Comparison of ENCODE assay signal across 10 mouse cellular contexts in the genomic region with DNA sequence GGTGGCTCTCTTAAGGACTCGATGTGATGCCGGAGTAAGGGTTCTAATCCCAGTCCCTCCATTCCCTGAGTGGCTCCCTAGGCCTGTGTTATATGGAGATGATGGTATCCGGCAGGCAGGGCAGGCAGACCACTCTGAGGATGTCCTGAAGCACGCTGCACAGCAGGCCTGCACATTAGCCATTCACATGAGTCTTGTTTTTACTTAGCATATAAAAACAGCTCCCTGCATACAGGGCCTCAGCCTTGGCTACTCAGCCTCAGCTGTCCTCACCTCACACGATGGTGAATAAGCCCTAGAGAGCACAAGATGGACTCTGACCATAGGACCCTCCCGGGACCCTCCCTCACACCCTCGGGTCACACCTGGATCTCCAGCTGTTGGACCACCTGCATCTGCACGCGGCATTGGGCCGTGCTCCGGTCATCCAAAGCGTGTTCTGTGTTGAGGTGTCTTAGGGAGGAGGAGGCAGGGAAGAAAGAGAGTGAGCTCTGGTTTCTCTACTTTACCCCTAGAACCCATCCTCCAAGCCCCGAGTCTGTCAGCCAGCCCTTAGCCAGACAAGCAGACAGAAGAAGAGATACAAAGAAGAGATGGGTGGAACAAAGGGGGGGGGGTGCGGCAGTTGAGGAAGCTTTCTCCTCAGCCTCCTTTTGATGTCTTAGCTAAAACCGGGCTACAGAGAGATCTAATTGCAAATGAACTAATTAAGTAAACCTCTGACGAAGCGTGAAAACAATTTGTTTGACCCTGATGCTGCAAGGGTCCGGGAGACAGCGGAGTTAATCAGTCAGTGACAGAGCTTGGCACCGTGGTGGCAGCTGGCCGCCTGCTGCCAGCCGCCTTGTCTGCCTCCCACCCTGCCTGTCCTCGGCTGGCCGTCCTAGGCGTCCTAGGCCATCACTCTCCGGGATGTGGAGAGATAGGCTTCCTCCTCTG. TPM values are rescaled to one million over a fixed set of nuclear protein-coding genes. Genes with fewer than 3 reads are reported as not detected.
DNase-seq lines count a peak whose midpoint lies in the region; ATAC-seq lines count a peak whose summit lies in the region.
"Had no signal": no experiment of that assay in that cellular context is flagged by ENCODE, and none has a peak within 500 bp of the region (broad histone marks: within the 10 kb centered on the region; RNA-seq: fewer than 3 reads in every experiment).

No protein-coding gene starts in this region.

- H3K27me3 ChIP-seq in heart, embryonic 10.5 days (ENCODE audit: insufficient read depth, poor library complexity, severe bottlenecking), result 0 out of 2 replicates have a peak, but pooled peaks cover 7% of the 10 kb centered on the region
- H3K27me3 ChIP-seq in forebrain, embryonic 11.5 days (ENCODE audit: control insufficient read depth, insufficient read depth, low read length), result no peaks in the 10 kb centered on the region
- peaks cover 23% of the 10 kb centered on the region for H3K27me3 ChIP-seq in midbrain, embryonic 10.5 days (ENCODE audit: low read depth, poor library complexity, severe bottlenecking)

- peak overlapping the region; percentile 43 for H3K9ac ChIP-seq in forebrain, embryonic 11.5 days (ENCODE audit: low read length)

- no peaks in the 10 kb centered on the region for H3K9me3 ChIP-seq in heart, embryonic 10.5 days
- no peaks in the 10 kb centered on the region for H3K9me3 ChIP-seq in forebrain, embryonic 11.5 days (ENCODE audit: control insufficient read depth, low read length)
- H3K9me3 ChIP-seq in midbrain, embryonic 10.5 days (replicated peaks), result no peaks in the 10 kb centered on the region

- no peak overlapping the region for H3K4me3 ChIP-seq in heart, embryonic 10.5 days
- no peak overlapping the region for H3K4me3 ChIP-seq in forebrain, embryonic 11.5 days (ENCODE audit: low read depth, low read length)
- peak overlapping the region; percentile 34; the same call in 1 of the 2 replicates for H3K4me3 ChIP-seq in midbrain, embryonic 10.5 days

- H3K36me3 ChIP-seq in heart, embryonic 10.5 days, result peaks cover 80% of the 10 kb centered on the region
- peaks cover 5% of the 10 kb centered on the region; the same call in 1 of the 2 replicates for H3K36me3 ChIP-seq in forebrain, embryonic 11.5 days (ENCODE audit: control insufficient read depth, insufficient read depth, low read length)
- H3K36me3 ChIP-seq in midbrain, embryonic 10.5 days, result peaks cover 99% of the 10 kb centered on the region

- H3K4me1 ChIP-seq in heart, embryonic 10.5 days, result peaks cover 75% of the 10 kb centered on the region
- peaks cover 45% of the 10 kb centered on the region for H3K4me1 ChIP-seq in forebrain, embryonic 11.5 days (replicated peaks; ENCODE audit: control insufficient read depth, insufficient read depth, low read length)
- peaks cover 100% of the 10 kb centered on the region for H3K4me1 ChIP-seq in midbrain, embryonic 10.5 days

- ATAC-seq in forebrain, embryonic 11.5 days (replicated peaks; ENCODE audit: low FRiP score), result peak; percentile 34

- peak overlapping the region; percentile 24; the same call in 1 of the 2 replicates for H3K4me2 ChIP-seq in forebrain, embryonic 11.5 days (ENCODE audit: low read depth, low read length, severe bottlenecking)

- no peak for DNase-seq in heart, embryonic 10.5 days (ENCODE audit: low spot score)
- DNase-seq in heart, adult 11 months, result no peak
- DNase-seq in ES-CJ7 (ENCODE audit: low read depth, low spot score), result peak; percentile 70
- DNase-seq in forebrain, embryonic 11.5 days (ENCODE audit: low spot score), result peak; percentile 78
- peak; percentile 56 for DNase-seq in midbrain, embryonic 10.5 days (ENCODE audit: low spot score)
- no peak for DNase-seq in spleen, postnatal 4 days (ENCODE audit: low spot score in 2 of 2)
- DNase-seq in left cerebral cortex, adult 11 months (ENCODE audit: low spot score), result no peak
- no peak for DNase-seq in frontal cortex, postnatal 36 days (ENCODE audit: low spot score in 2 of 2)
- DNase-seq: adrenal gland, adult 2 months; heart, adult 18-20 months had no signal

- WGBS in heart, embryonic 10.5 days, result 52% methylated on average over 26 of the region's 26 CpGs
- 17% methylated on average over 26 of the region's 26 CpGs for WGBS in forebrain, embryonic 11.5 days
- 19% methylated on average over 26 of the region's 26 CpGs for whole genome bisulfite sequencing in midbrain, embryonic 10.5 days

- H3K27ac ChIP-seq in heart, embryonic 10.5 days, result peak overlapping the region; percentile 76; the same call in 1 of the 2 replicates
- peak overlapping the region; percentile 53 for H3K27ac ChIP-seq in forebrain, embryonic 11.5 days (ENCODE audit: low read depth, low read length)
- peak overlapping the region; percentile 87 for H3K27ac ChIP-seq in midbrain, embryonic 10.5 days (replicated peaks)

RNA-seq across cellular contexts. Expression of a gene that starts 42.6 kb away (rescaled TPM):
- polyA plus RNA-seq in heart, embryonic 10.5 days (2016; fragmentation: Nextera tagmentation; extraction: Ambion mirVana), result 15.3 and 17.7 TPM in 2 replicates
- polyA plus RNA-seq in forebrain, embryonic 11.5 days (2014; fragmentation: Nextera tagmentation; extraction: Ambion mirVana), result 20.6 and 23.6 TPM in 2 replicates
- 10.6 and 12.9 TPM in 2 replicates for polyA plus RNA-seq in midbrain, embryonic 10.5 days (2016; fragmentation: Nextera tagmentation; extraction: Ambion mirVana)

RNA-seq across cellular contexts. Expression of a gene that starts 47.4 kb away (rescaled TPM):
- polyA plus RNA-seq in heart, embryonic 10.5 days (2016; fragmentation: Nextera tagmentation; extraction: Ambion mirVana), result 12.4 and 27.3 TPM in 2 replicates
- 26.1 and 27.8 TPM in 2 replicates for polyA plus RNA-seq in forebrain, embryonic 11.5 days (2014; fragmentation: Nextera tagmentation; extraction: Ambion mirVana)
- polyA plus RNA-seq in midbrain, embryonic 10.5 days (2016; fragmentation: Nextera tagmentation; extraction: Ambion mirVana), result 21.8 and 25.5 TPM in 2 replicates

Comparison
In these comparisons a context has a peak if more than half of its experiments do, and no peak if none do; other contexts are left out.
1. DNase-seq: peak in ES-CJ7 (single experiment), forebrain, embryonic 11.5 days (single experiment) and midbrain, embryonic 10.5 days (single experiment); none in heart, embryonic 10.5 days (single experiment), heart, adult 11 months (single experiment), spleen, postnatal 4 days (0 of 2), left cerebral cortex, adult 11 months (single experiment) and frontal cortex, postnatal 36 days (0 of 2).
2. Peak in every context shown above with its lines, with median percentiles within 50 percentile points of each other: H3K27ac ChIP-seq.